Mouse (Mus musculus) testis, postnatal 14 days (tissue): ENCODE measurements around the gene Cdc14a.
"Not testable (repeated sequence)": the region's sequence is repeated elsewhere in the genome, so short reads cannot be mapped to it uniquely, and the experiment has no call there.

ENCODE experiments used
- DNase-seq: peaks from one replicate; pipeline ENCODE4 v3.0.0; 2021; ENCODE audit warnings: low spot score

Gene Cdc14a

GRCm38 (mm10) chr3:116368868-116369437 lies 54.9 kb downstream of the Cdc14a start:
- no peak for DNase-seq

DNA sequence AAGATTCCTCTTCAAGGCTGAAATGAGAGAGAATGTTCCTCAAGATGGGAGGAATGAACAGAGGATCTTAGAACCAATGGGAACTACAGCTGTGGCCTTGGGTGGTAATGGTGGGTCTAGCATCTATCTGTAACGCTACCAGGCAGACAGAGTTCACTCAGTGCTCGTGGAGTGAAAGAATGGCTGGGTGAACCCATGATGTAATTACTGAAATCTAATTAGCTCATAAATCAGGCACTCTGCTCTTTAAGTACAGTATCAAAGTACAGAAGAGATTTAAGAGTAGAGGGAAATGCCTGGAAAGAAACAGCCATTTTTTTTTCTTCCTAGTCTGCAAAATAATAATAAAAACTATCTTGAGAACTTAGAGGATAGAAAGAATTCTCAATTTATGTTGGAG lies 57.7 kb downstream of the Cdc14a start:
- DNase-seq = no peak

- DNase-seq = no peak
Measured at GRCm38 (mm10) chr3:116361906-116362305, 61.9 kb downstream of the Cdc14a start.

DNA sequence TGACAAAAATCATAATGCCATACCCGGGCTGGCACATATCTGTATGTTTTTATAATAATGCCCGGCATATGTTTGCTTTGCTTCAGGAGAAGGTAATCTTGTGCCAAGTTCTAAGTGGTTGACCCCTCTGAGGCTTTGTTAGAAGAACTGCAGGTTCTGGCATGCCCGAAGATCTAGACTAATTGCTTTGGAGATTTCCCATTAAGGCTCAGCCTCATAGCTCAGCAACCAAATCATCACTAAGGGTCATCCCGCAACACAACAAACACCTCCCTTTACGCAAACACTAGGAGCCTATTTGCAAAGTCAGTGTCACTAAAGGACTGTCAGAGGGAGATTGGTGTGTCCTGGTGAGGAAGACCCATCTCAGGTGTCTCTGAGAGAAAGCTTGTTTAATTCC lies 62.7 kb downstream of the Cdc14a start:
- no peak for DNase-seq

DNA sequence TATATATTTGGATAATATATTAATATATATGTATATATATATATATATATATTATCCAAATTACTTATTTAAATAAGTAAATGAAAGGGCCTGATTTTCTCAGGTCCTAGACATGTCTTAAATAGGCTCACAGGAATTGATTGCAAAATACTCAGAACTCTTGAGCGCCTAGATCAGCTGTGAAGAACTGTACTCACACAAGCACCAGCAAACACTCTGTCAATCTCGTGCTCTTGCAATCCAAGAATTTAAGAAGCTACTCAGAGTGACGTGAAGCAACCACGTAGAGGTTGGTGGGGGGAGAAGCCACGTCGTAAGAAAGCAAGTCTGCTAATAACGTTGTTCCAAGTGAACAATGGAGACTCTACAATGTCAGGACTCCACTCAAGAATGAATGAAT lies 66.0 kb downstream of the Cdc14a start:
- DNase-seq = no peak

DNA sequence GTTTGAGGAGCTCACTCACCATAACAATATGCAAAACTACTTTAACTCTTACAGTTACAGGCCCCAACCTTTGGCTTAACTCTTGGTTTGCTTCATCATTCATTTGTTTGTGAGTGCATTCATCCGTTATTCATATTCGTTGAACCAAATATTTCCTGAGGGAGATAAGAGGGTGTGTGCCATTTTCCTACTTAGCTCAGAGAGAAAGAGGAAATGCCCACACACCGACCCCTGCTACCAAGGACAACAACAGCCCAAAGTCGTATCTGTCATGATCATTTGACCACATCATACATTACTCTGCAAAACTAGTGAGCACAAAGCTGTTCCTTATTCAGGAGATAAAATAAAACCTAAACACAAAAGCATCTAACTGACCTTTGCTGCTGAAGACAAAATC lies 66.7 kb downstream of the Cdc14a start:
- no peak for DNase-seq

GRCm38 (mm10) chr3:116355026-116355788 lies 68.6 kb downstream of the Cdc14a start:
- DNase-seq = no peak

DNA sequence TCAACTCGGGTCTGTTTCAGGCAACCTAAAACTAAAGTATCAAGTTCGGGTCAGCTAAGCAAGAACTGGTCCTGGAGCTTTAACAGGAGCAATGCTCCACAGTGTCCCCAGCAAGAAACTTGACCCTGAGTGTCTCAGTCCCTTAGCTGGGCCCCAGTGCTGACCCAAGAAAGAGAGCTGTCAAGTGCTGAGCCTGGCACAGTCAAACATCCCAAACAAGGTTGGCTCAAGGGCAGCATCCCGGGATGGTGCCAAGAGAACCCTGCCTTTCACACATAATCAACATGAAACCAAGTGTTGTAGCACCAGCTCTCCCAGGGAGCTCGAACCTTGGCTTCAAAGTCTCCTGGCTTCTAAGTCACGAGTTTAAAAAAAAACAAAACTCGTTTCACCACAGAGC lies 71.3 kb downstream of the Cdc14a start:
- DNase-seq = no peak

GRCm38 (mm10) chr3:116350389-116350967 lies 73.4 kb downstream of the Cdc14a start:
- no peak for DNase-seq

GRCm38 (mm10) chr3:116347571-116347970 lies 76.3 kb downstream of the Cdc14a start:
- DNase-seq = not testable (repeated sequence)

- no peak for DNase-seq
Measured at GRCm38 (mm10) chr3:116345245-116345644, 78.6 kb downstream of the Cdc14a start.

- no peak for DNase-seq
Measured at GRCm38 (mm10) chr3:116342251-116342650, 81.6 kb downstream of the Cdc14a start.

- DNase-seq = peak; percentile 68
Measured at GRCm38 (mm10) chr3:116340950-116341624, 82.7 kb downstream of the Cdc14a start.

DNA sequence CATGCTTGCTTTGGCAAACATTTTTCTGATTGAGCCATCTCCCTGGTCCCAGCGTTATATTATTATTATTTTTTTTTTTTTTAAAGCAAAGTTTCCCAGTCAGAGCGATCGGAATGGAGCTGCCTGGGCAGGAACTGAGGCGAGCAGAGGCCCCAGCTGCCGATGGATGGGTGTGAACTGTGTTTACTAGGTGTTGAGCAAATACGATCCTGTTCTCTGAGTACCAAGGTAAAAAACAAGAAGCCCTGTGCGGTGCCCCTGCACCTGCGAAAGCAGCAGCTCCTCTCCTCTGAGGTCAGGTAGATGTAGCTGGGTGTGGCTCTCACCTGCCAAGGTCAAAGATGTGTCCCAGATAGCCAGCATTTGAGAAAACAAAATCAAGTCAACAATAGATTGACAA lies 83.6 kb downstream of the Cdc14a start:
- DNase-seq = no peak

GRCm38 (mm10) chr3:116338616-116339015 lies 85.2 kb downstream of the Cdc14a start:
- no peak for DNase-seq

- no peak for DNase-seq
Measured at GRCm38 (mm10) chr3:116337840-116338239, 86.0 kb downstream of the Cdc14a start.

DNA sequence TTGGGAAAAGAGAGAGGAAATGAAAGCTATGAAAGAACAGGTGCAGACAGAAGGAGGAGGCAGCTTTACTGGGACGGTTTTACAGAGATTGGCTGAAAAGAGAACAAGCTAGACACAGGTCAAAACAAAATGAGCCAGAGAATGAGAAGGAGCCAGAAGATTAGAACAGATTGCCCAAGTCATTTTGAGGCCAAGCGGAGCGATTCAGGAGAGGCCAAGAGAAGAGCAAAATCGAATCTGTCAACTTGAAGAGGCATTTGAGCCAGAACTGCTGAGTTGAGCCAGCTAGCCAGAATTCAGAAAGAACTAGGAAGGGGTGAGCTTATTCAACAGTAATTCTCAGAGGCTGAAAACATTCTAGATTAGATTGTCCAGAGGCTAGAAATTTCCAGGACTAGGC lies 88.8 kb downstream of the Cdc14a start:
- DNase-seq = no peak

DNA sequence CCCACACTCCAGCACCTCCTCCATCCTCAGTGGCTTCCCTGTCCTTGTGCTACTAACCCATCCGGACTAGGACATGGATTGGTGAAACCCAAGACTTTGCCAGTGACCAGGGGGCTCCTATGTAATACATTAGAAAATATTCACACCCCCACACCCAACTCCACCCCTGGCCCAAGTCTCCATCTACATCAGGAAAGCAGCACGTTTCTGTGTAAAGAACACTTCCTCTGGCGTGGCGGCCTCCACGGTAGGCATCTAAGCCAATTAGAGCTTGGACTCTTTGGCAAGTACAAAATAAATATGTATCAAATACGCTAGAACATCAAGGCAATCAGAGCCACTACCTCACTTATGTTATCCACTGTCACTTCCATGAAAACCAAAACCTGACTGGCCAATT lies 90.1 kb downstream of the Cdc14a start:
- no peak for DNase-seq

DNA sequence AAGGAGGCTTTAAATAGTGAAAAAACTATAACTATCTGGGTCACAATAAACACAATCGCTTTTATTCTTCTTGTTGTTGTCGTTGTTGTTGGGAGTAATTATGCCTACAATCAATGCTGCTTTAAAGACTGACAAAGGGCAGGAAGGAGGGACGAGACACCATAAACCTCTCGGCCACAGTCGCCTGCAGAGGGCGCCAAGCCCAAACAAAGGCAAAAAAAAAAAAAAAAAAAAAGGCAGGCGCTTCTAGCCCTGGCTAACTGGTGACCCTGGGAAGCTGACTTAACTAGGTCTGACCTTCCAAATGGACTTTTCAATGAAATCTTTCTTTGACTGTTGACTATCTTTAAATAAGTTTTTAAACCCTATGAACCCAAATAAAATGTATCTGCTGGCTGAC lies 90.6 kb downstream of the Cdc14a start:
- no peak for DNase-seq

DNA sequence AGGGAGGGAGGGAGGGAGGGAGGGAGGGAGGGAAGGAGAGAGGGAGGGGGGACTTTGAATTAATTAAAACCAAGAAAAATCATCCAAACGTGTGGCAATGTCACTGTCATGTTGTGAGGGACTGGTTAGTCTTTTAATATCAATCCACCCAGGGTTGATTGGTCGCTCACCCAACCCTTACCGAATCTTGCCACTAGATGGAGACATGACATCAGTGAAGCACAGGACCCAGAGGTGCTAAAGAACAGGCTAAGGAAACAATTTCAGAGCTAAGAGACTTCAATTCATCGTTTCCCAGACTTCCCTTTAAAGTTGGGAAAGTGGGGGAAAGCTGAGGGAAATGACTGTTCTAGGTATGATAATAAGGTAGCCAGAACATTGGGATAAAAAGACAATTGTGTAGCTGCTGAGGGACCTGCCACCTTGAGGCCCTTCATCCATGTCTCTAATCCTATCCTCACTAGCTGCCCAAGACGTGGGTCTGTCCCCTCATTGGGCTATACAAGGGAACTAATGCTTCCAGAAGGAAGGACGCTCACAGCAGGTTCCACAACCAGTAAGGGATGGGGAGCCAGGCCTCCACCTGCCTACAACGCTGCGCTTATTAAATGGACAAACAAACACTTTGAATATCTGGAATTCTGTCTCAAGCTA lies 91.9 kb downstream of the Cdc14a start:
- DNase-seq = no peak

DNA sequence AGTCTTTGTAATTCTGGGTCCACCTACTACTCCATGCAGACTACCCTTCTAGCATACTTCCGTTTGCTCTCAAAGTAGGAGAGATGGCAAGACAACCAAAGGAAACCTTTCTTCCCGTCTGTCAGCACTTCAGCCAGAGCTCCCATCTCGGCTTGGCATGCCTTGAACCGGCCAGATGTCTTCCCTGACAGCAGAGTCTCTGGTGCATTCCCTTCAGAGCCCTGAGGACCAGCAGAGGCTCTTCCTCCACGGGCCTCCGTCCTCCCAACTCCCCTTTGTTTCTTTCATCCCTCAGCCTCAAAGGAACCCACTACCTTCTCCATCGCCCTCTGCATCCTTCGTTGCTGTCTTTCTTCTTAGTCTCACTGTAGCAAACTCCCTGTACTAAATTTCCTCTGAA lies 93.9 kb downstream of the Cdc14a start:
- DNase-seq = no peak

DNA sequence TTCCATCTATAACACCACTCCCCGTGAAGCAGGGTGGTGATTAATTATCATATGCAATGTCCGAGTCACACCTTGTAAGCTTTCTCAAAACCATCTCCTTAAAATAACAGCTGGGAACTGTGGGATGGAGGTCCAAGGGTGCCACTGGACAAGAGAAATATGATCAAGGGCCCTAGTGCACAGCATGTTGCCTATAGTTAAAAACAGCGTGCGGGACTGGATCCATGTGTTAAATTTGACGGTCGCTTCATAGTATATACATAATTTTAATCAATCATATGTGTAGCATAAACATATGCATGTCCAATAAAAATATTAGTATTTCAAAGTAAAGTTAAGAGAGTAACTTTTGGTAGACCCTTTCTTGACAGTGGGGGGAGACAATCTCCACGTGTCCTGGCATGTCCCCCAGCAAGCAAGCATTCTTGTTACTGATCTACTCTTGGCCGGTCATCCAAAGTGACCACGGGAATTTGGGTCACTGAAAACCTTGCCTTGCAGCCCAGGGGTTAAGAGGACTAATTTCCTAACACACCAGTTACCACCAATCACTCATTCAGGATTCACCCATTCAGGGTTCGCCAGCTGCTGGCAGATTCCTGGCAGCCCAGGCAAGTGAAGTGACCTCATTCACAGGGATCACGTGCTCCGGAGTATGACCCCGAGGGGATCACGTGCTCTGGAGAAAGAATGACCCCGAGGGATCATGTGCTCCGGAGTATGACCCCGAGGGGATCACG lies 94.6 kb downstream of the Cdc14a start:
- no peak for DNase-seq
